Mouse (Mus musculus): ENCODE results near the gene Kcnq5.
"Not testable (repeated sequence)": the region's sequence is repeated elsewhere in the genome, so short reads cannot be mapped to it uniquely, and the experiment has no call there.

The Kcnq5 gene

DNA sequence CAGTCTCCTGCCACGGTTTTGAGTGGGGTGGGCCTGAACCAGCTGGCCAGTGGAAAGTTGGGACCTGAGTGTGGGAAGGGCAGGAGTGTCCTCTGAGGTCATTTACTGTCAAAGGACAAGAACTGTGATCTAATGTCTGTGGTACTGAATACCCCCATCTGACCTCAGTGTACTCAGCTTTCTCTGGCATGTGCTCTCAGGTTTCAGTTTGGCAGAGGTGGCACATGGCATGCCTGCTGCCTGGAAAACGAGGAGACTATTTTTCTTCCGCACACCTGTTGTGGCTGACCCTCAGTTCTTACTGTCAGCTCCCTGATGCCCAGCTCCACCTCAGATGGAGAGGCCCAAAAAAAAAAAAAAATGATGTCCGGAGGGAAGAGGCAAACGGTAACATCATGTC, 475.5 kb downstream of the Kcnq5 start:
- DNase-seq (ENCODE audit: low spot score), result no peak

DNA sequence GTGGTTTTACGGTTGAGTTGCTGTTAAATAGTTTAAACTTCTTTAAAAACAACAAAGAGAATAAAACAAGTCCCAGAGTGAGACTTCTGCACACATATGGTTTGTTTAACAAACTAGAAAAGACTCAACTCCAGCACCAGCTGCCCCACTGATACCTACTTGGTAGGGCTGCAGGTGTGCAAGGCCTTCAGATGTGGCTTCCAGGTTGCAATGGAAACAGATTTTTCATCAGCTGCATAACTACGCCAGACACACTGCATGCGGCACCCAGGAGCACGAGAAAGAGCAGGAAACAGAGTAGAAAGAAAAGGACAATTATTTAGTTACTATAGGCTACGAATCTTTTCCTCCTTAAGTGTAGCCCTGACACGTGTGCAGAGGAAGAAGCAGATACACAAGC, 492.4 kb downstream of the Kcnq5 start:
- DNase-seq (ENCODE audit: low spot score), result no peak

DNA sequence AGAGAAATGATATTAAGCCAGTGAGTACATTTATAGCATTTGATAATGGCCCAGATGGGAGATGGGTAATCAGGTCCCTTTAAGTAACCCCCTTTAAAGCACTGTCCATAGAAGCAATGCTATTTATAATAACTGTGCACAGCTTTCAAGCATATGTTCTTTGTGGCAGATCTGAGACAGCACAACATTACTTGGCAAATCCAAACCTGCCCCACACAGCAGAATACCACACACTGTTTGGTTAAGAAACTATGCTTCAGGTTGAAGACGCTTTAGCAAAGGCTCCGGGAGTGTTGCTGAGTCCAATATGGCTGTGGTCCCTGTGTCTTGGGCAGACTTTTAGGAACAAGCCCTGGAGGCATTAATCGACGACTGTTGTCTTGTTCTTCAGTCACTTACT, 495.3 kb downstream of the Kcnq5 start:
- no peak for DNase-seq (ENCODE audit: low spot score)

DNA sequence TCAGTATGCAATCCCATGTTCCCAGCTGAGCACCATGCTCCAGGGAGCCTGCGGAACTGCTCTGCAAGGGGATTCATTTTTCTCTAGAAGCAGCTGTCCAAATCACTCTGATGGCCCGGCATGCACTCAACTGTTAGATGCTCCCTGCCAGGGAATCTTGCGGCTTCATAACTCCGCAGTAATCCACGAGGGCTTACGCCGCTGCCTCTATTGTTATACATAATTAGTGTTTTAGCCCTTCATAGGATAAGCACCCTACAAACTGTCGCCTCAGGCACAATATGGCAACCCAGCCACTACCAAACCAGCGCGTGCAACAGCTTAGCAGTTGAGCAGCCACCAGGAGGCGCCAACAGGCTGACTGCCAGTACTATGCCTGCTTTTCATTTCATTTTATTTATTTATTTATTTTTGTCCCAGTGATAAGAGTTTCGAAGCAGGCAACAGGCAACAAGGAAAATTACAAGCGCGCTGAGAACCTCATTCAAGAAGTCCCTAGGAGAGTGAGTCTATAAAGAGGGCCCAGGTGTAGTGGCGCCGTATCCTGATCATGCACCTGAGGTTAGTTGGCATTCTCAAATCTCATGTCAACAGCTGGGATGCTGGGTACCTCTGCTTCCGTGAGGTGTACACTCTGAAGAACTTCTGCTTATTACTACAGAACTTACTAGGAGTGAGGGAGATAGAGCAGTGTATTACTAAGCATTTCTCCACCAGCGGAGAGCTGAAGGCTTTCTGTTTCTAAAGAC, 500.6 kb downstream of the Kcnq5 start:
- no peak for DNase-seq (ENCODE audit: low spot score)

DNA sequence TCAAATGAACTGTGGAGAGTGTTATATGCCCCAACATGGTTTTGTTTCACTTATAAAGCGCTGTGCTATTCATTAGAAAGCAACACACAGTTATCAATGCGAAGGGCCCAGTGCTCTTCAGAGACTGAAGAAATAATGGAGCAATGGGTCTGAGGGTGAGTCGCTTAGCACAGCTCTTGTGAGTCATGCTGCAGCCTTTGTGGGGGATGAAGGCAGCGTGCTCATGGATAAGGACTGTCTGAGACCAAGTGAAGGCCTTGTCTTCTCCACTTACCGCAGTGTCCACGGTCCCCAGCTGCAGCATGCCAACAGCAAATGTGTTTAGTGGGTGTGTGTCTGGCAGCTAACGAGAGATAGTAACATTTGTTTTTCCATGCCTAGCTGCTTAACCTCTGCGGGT, 503.2 kb downstream of the Kcnq5 start:
- DNase-seq (ENCODE audit: low spot score), result no peak

DNA sequence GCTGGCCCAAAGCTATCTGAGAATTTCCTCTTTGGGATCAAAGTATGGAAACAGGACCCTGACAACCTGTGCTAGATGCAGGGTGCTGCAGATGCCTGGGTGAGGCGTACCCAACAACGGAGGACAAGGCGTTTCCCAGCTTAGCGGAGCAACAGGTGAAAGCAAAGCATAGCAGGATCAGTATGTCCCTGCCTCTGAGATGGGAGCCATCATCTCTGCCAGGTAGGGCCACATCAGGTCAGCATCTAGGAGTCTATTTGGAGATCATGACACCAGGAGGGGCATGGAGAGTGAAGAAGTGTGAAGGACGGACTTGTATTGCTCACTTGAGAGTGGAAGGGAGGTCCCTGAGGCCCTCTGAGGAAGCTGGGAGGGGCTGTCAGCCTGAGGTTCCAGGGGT, 505.8 kb downstream of the Kcnq5 start:
- DNase-seq (ENCODE audit: low spot score), result no peak

DNA sequence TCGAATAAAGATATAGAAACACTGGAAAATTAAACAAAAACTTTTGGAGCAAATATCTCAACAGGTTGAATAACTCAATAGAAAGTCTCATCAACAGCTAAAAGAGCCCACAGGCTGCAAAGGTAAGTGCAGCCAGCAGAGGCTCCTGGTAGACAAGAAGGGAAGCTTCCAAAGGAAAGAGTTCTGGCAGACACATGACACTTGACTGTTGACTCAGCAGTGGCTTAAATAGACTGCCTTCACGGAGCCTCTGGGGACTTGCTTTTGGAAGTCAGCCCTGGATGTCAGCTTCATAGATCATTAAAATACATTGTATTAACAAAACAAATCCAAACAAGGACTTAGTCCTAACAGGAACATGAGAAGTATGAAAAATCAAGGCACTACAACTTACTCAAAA, 513.5 kb downstream of the Kcnq5 start:
- no peak for DNase-seq (ENCODE audit: low spot score)

DNA sequence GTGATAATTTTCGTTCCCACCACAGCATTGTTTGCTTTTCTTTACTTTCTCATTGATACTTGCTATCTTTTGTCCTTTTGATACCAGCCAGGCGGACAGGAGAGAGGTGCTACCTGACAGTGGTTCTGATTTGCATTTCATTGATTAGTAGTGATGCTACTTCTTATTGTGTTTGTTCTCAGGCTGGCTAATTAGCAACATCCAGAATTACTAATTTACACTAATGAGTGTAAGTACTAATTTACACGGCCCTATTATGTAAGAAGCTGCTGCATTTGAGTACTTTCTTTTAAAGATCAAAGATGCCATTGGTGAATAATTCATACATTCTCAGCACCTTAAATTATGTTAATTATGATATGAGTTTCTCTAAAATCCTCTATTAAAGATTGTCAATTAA, 525.0 kb downstream of the Kcnq5 start:
- no peak for DNase-seq (ENCODE audit: low spot score)

DNA sequence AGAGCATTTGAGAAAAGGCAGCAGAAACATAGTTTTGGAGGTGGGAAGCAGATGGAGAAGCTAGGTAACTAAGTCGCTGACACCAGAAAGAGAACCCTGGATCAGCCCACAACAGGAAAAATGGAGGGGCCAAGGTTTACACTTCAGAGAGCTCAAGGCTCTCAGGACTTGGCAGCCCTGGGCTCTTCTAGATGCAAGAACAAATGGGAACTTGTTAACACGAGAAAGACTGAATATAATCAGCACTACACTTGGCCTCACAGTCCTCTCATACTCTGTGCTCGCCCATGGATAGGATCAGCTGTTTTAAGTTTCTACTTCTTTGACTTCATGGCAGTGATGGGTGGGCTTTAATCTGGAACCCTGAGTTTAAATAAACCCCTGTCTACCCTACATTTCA, 526.9 kb downstream of the Kcnq5 start:
- DNase-seq (ENCODE audit: low spot score), result no peak

DNA sequence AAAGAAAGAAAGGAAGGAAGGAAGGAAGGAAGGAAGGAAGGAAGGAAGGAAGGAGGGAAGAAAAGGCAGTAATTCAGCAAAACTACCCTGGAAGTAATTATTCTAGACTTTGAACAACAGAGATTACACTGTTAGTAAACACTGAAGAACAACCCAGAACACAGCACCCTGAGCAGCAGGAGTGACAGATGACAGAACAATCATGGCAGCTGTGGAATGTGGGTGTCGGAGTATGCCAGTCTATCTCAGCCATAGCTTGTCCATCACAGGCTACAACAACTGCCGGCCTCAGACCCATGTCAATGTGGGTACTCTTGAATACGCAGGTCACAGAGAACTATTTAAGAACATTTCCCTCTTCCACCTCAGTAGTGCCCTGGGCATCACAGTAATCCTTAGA, 530.1 kb downstream of the Kcnq5 start:
- no peak for DNase-seq (ENCODE audit: low spot score)

DNA sequence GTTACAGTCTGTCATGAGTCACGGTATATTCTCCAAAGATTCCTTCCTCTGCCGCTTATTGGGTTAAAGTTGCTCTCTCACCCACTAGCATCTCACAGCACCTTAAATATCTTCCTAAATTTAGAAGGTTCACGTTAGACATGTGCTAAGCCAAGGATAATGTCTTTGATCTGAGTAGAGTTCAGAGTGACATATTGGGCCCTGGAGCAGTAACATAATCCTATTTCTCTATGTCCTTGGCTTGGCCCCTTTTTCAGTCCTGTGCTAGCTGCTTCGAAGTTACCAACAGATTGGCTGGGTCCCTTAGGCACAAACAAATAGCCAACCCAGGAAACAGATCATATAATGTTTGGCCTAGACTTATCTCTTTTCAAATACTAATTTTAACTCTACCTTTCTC, 533.7 kb downstream of the Kcnq5 start:
- DNase-seq (ENCODE audit: low spot score), result no peak

DNA sequence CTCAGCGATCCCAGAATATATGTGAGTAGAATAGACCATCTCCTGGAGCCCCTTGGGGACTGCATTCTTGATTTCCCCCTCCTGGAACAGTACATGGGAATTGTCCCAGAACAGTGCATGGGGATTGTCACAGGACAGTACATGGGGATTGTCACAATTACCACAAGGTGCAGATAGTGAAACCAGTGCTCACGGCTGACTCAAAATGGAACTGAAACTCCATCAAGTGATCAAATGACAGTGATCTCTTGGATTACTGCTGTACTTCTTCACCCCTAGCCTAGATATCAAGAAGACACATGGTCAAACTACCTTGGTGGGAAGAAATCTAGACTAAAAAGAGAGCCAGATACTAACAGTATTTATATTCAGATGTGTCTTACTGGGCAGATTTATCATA, 536.1 kb downstream of the Kcnq5 start:
- no peak for DNase-seq (ENCODE audit: low spot score)

DNA sequence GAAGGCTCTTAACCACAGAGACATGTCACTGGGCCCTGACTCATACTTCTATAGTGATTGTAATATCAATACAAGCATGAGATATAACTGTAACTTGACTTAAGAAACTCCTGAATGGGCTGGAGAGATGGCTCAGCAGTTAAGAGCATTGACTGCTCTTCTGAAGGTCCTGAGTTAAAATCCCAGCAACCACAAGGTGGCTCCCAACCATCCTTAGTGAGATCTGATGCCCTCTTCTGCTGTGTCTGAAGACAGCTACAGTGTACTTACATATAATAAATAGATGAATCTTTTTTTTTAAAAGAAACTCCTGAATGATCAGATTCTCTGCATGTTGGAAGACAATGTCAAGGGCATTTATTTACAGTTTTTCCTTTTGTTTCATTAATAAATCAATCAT, 542.4 kb downstream of the Kcnq5 start:
- no peak for DNase-seq (ENCODE audit: low spot score)

DNA sequence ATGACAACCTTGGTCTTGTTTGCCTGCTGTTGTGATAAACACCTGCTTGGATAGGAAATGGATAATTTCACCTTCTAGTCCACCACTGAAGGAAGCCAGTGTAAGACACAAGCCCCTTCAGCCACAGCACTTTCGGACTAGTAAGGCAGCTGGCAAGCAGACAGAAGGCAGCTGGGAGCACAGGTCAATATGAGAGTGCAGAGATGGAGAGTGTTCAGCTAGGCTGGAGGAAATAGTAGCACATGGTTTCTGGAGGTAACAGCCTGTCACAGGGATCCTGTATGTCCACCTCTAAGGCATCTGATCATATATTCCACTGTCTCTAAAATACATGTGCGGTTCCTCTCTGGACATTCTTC, 549.6 kb downstream of the Kcnq5 start:
- no peak for DNase-seq (ENCODE audit: low spot score)

DNA sequence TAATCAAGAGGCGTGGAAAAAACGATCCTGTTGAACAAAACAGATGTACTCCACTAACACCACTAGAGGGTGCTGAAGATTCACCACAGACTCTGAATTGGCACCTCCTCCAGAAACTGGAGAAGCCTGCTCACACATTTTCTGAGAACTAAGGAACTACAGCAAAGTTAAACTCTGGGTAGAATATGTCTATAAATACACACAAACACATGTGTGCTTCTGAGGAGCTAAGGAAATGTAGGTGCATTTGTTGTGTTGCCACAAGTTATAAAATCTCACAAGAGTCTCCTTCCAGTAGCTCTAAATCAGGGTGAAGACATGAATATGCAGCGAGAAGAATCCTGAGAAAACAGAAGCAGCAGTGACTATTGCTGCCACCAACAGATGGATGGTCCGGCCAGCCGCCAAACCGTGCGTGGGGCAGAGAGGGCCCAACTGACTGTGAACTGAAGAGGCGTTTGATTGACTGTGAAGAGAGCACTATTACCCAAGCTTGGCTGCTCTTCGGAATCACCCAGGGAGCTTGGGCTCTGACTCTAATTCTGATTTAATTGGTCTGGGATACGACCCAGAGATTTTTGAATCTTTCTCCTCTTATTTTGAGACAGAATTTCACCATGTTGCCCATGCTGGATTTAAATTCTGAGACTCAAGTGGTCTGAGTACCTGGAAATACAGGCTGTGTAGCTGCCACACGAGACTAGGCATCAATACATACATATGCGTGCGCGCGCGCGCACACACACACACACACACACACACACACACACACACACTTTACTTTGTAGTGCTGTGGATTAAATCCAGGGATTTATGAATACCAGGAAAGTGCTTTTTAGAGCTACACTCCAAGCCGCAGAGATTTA, 550.2 kb downstream of the Kcnq5 start:
- peak; percentile 29 for DNase-seq (ENCODE audit: low spot score)

DNA sequence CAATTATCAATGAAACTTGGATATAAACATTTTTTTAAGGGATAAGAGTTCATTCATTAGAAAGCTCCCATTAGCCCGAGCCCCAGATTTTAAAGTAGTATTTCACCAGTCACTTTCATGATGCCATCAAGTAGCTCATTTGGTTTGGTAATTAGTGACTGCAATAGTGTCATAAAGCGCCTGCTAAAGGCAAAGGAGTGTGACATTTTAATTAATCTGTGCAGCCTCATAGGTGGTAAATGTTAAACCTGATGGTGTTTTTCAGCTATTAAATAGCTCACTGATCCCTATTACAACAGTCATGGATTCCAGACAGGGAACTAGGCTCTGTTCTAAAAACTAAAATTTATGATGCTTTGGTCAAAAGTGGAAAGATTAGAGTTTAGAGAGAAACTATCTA, 554.5 kb downstream of the Kcnq5 start:
- DNase-seq (ENCODE audit: low spot score), result no peak

DNA sequence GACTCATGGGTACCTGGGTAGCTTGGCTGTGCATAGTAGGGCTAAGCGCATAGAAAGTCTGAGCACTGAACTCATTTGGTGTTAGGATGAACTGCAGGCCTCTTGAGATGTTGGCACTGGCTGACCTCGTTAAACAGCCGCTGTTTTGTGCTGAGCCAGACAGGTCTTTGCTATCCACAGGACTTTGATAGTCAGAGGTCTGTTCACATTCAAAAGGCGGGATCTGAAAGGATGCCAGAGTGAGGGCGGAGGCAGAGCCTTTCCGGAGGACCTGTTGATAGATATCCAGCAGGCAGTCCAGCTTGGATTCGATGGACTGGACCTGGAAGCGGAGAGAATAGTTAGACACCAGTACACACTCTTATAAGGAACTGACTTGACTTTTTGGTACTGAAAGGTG, 558.9 kb downstream of the Kcnq5 start:
- no peak for DNase-seq (ENCODE audit: low spot score)

DNA sequence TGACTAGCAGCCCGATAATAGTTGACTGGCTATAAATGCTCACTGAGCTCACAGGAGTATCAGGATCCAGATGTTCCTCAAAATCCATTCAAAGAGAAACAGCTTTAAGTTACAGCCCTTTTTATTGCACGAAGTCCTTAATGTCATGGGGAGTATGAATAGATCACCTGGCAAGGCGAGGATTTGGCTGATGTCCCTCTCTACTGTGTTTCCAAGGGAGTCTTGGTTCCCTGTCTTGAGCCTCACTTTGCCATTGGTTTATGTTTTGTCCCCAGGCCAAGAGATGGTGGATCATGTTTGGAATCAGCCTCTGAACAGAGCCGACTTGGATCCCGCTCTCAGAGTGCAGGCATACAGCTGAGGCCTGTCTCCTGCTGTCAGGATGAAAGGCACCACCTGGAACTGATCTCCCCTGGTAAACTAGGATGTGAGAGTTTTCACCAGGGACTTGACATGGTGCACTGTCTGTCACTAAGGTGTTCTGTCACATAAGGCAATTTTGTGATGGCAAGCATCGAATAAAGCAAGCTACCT, 570.5 kb downstream of the Kcnq5 start:
- no peak for DNase-seq (ENCODE audit: low spot score)

DNA sequence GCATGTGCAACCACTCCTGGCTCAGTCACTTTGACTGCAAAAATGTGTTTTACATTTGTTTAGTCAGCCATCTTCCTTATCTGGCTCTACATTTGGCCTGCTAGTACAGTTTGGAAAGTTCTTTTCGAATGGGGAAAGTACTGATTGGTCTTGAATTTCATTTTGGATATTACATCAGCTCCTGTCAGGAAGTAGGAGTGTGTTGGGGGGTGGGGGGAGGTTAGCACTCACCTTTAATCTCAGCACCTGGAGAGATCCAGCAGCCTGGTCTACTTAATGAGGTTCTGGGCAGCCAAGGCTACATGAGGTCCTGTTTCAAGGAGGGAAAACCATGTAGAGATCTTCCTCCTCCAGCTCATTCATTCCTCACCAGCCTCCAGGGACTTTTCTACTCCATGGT, 578.5 kb downstream of the Kcnq5 start, which contains the start of gene Khdc1b:
Gene Khdc1b (plus strand): TSS at position 301 of the 400 bp plus-strand sequence.
- no peak for DNase-seq (ENCODE audit: low spot score)

DNA sequence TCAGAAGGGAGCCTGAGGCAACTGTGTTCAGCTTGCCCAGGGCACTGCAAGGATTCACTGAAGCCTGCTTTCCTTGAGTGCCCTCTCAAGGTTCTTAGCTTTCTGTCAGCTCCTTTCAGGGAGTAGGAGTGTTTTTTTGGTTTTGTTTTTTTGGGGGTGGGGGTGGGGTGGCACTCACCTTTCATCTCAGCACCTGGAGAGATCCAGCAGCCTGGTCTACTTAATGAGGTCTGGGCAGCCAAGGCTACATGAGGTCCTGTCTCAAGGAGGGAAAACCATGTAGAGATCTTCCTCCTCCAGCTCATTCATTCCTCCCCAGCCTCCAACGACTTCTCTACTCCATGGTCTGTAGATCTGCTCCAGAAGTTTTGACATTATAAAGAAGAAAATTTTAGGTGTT, 593.7 kb downstream of the Kcnq5 start, which contains the start of gene Khdc1c:
Gene Khdc1c (plus strand): TSS at position 301 of the 400 bp plus-strand sequence.
- DNase-seq (ENCODE audit: low spot score), result not testable (repeated sequence)

DNA sequence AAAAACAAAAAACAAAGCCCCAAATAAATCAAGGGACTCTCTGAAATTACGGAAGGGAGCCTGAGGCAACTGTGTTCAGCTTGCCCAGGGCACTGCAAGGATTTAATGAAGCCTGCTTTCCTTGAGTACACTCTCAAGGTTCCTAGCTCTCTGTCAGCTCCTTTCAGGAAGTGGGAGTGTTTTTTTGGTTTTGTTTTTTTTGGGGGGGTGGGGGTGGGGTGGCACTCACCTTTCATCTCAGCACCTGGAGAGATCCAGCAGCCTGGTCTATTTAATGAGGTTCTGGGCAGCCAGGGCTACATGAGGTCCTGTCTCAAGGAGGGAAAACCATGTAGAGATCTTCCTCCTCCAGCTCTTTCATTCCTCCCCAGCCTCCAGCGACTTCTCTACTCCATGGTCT, 612.4 kb downstream of the Kcnq5 start, which contains the start of gene Khdc1a:
Gene Khdc1a (plus strand): TSS at position 301 of the 400 bp plus-strand sequence.
- no peak for DNase-seq (ENCODE audit: low spot score)
